Mouse (Mus musculus) olfactory bulb, adult 2 months (tissue): ENCODE data around the gene Syt16. TPM values are rescaled to one million over a fixed set of nuclear protein-coding genes. Genes with fewer than 3 reads are reported as not detected.

Experiments used
- H3K27ac ChIP-seq: fragments of 200-500 bp; 2 replicates; pipeline ENCODE4 v1.5.1; 2012; ENCODE audit warnings: low read depth, low read length; ENCODE audit not compliant: insufficient read depth
- H3K4me1 ChIP-seq: fragments of 200-500 bp; 2 replicates; pipeline ENCODE4 v1.6.1; 2012; ENCODE audit warnings: low read length; ENCODE audit not compliant: control insufficient read depth, insufficient read depth
- H3K4me3 ChIP-seq: fragments of 200-500 bp; 2 replicates; pipeline ENCODE4 v1.5.1; 2012; ENCODE audit warnings: mild to moderate bottlenecking, low read depth, low read length, moderate library complexity; ENCODE audit not compliant: insufficient read depth
- CTCF ChIP-seq: fragments of 200-500 bp; IDR thresholded peaks from 2 replicates; pipeline ENCODE4 v1.5.1; 2012; ENCODE audit warnings: low read depth, mild to moderate bottlenecking, low read length, moderate library complexity; ENCODE audit not compliant: insufficient read depth
- POLR2A ChIP-seq: fragments of 200-500 bp; IDR thresholded peaks from 2 replicates; pipeline ENCODE4 v1.6.1; 2012; ENCODE audit warnings: mild to moderate bottlenecking, low read depth, low read length, moderate library complexity; ENCODE audit not compliant: insufficient read depth
- WGBS: fragments of 180-500 bp; shearing (Covaris S2); methylation state at CpG from one replicate; pipeline ENCODE4 v1.1.7; 2018; 5-methylcytosine and 5-hydroxymethylcytosine counted together
- polyA plus RNA-seq: library from polyadenylated mRNA; stranded (reverse); fragments of >200 nt; gene quantifications from 2 replicates; pipeline ENCODE4 v1.2.4, GENCODE M21; 2012; ENCODE audit warnings: low replicate concordance; ENCODE audit not compliant: missing spikeins, insufficient read depth, insufficient read length

Gene Syt16
- polyA plus RNA-seq, 1 experiment: not detected

- no peak overlapping the region for H3K27ac ChIP-seq
- WGBS: 86% methylated on average over 5 of the region's 5 CpGs
- H3K4me1 ChIP-seq: no peaks in the 10 kb centered on the region
- H3K4me3 ChIP-seq: no peak overlapping the region
- TF ChIP-seq CTCF (no peak), POLR2A (no peak)
These were observed 324.5 kb downstream of the Syt16 start for GRCm38 (mm10) chr12:74321981-74322380.

Other genes with a start within 250 kb of the Syt16 start
- 139 TPM in 1 of 2 replicates, not detected in the other for gene Hif1a, start 96.3 kb upstream of the Syt16 start, polyA plus RNA-seq
- not detected in 2 replicates for gene Gm49321, start 60.0 kb upstream of the Syt16 start, polyA plus RNA-seq
- gene Snapc1, start 33.2 kb upstream of the Syt16 start, polyA plus RNA-seq: 167 TPM in 1 of 2 replicates, not detected in the other